Mouse (Mus musculus) kidney, embryonic 14.5 days (tissue): Measurements from ENCODE around the gene Lst1. TPM values are rescaled to one million over a fixed set of nuclear protein-coding genes. Genes with fewer than 3 reads are reported as not detected.

ENCODE experiments used
- microRNA-seq: library from miRNA; unstranded; fragments of <30 nt; microRNA quantifications from one replicate; pipeline ENCODE4, GENCODE M21; 2016
- polyA plus RNA-seq: library from polyadenylated mRNA; unstranded; fragments of >200 nt; fragmentation: Nextera tagmentation; extraction: Ambion mirVana; gene quantifications from 2 replicates; pipeline ENCODE4 v1.2.1, GENCODE M21; 2014

Gene Lst1
- polyA plus RNA-seq, 1 experiment from 2014 or later = 12.2 TPM

Small RNA genes within 50 kb of the gene (microRNA-seq; reads per million reads assigned to microRNA genes)
- gene Mir6973a (not detected), gene Mir6974 (not detected)

Other genes starting within 250 kb of the Lst1 start
- gene Hspa1b, start 229.2 kb downstream of the Lst1 start, polyA plus RNA-seq = 0.54 and 0.80 TPM in 2 replicates
- not detected in 2 replicates for gene Gm20481, start 218.5 kb downstream of the Lst1 start, polyA plus RNA-seq
- 4.3 and 4.8 TPM in 2 replicates for gene Hspa1a, start 216.3 kb downstream of the Lst1 start, polyA plus RNA-seq
- 0.79 and 1.3 TPM in 2 replicates for gene Hspa1l, start 215.7 kb downstream of the Lst1 start, polyA plus RNA-seq
- 240 and 246 TPM in 2 replicates for gene Lsm2, start 206.6 kb downstream of the Lst1 start, polyA plus RNA-seq
- gene Vars, start 187.5 kb downstream of the Lst1 start, polyA plus RNA-seq = 96.4 and 137 TPM in 2 replicates
- gene Vwa7, start 171.9 kb downstream of the Lst1 start, polyA plus RNA-seq = 0.13 and 0.28 TPM in 2 replicates
- gene Sapcd1, start 160.4 kb downstream of the Lst1 start, polyA plus RNA-seq = 6.6 and 10.9 TPM in 2 replicates
- gene Msh5, start 141.7 kb downstream of the Lst1 start, polyA plus RNA-seq = 4.9 and 5.9 TPM in 2 replicates
- gene Clic1, start 138.5 kb downstream of the Lst1 start, polyA plus RNA-seq = 72.1 and 172 TPM in 2 replicates
- 355 and 422 TPM in 2 replicates for gene Ddah2, start 129.4 kb downstream of the Lst1 start, polyA plus RNA-seq
- 0.20 and 0.30 TPM in 2 replicates for gene Ly6g6c, start 123.1 kb downstream of the Lst1 start, polyA plus RNA-seq
- gene Mpig6b, start 122.3 kb downstream of the Lst1 start, polyA plus RNA-seq = 0.36 and 0.46 TPM in 2 replicates
- gene Ly6g6e, start 111.5 kb downstream of the Lst1 start, polyA plus RNA-seq = 0.81 and 1.3 TPM in 2 replicates
- 4.3 and 4.8 TPM in 2 replicates for gene Ly6g6d, start 110.4 kb downstream of the Lst1 start, polyA plus RNA-seq
- gene Ly6g6f, start 102.8 kb downstream of the Lst1 start, polyA plus RNA-seq = 0.31 and 0.34 TPM in 2 replicates
- 73.9 and 85.7 TPM in 2 replicates for gene Abhd16a, start 99.2 kb downstream of the Lst1 start, polyA plus RNA-seq
- not detected in 2 replicates for gene Ly6g5c, start 80.2 kb downstream of the Lst1 start, polyA plus RNA-seq
- 1.2 and 1.3 TPM in 2 replicates for gene Ly6g5b, start 73.0 kb downstream of the Lst1 start, polyA plus RNA-seq
- 19.4 and 20.8 TPM in 2 replicates for gene Gpank1, start 67.0 kb downstream of the Lst1 start, polyA plus RNA-seq
- gene Csnk2b, start 66.4 kb downstream of the Lst1 start, polyA plus RNA-seq = 325 and 334 TPM in 2 replicates
- 9.4 and 10.0 TPM in 2 replicates for gene D17H6S53E, start 62.1 kb downstream of the Lst1 start, polyA plus RNA-seq
- gene Apom, start 56.4 kb downstream of the Lst1 start, polyA plus RNA-seq = 9.7 and 10.4 TPM in 2 replicates
- 82.6 and 99.0 TPM in 2 replicates for gene Bag6, start 53.3 kb downstream of the Lst1 start, polyA plus RNA-seq
- 248 and 262 TPM in 2 replicates for gene Prrc2a, start 23.5 kb downstream of the Lst1 start, polyA plus RNA-seq
- 9.7 and 10.9 TPM in 2 replicates for gene Aif1, start 12.4 kb downstream of the Lst1 start, polyA plus RNA-seq
- gene Ltb, start 6.0 kb upstream of the Lst1 start, polyA plus RNA-seq = 0.34 and 1.4 TPM in 2 replicates
- not detected in 2 replicates for gene Tnf, start 13.6 kb upstream of the Lst1 start, polyA plus RNA-seq
- 0.14 TPM in 1 of 2 replicates, not detected in the other for gene Lta, start 16.9 kb upstream of the Lst1 start, polyA plus RNA-seq
- 0.89 TPM in 1 of 2 replicates, not detected in the other for gene Gm16181, start 32.4 kb upstream of the Lst1 start, polyA plus RNA-seq
- 5.3 and 6.4 TPM in 2 replicates for gene Atp6v1g2, start 45.2 kb upstream of the Lst1 start, polyA plus RNA-seq
- 3.3 and 6.0 TPM in 2 replicates for gene Nfkbil1, start 47.4 kb upstream of the Lst1 start, polyA plus RNA-seq
- 525 and 616 TPM in 2 replicates for gene Ddx39b, start 53.3 kb upstream of the Lst1 start, polyA plus RNA-seq
- 38.3 and 42.8 TPM in 2 replicates for gene H2-D1, start 74.3 kb upstream of the Lst1 start, polyA plus RNA-seq
- not detected in 2 replicates for gene H2-Q1, start 132.0 kb upstream of the Lst1 start, polyA plus RNA-seq
- 0.24 and 0.37 TPM in 2 replicates for gene H2-Q2, start 153.8 kb upstream of the Lst1 start, polyA plus RNA-seq
- gene H2-Q4, start 191.2 kb upstream of the Lst1 start, polyA plus RNA-seq = 3.2 and 3.6 TPM in 2 replicates
- 2.2 and 2.8 TPM in 2 replicates for gene H2-Q6, start 236.4 kb upstream of the Lst1 start, polyA plus RNA-seq